Mouse (Mus musculus) layer of hippocampus, postnatal 10 days (tissue): Measurements from ENCODE around the gene Zfp974. TPM values are rescaled to one million over a fixed set of nuclear protein-coding genes. Genes with fewer than 3 reads are reported as not detected.
A peak's percentile ranks its signal among the peaks of the same experiment; 100 is the strongest.
"Not testable (repeated sequence)": the region's sequence is repeated elsewhere in the genome, so short reads cannot be mapped to it uniquely, and the experiment has no call there.

Experiments
- DNase-seq, 2 experiments: peaks; one replicate each; pipeline ENCODE4 v3.0.0; 2021; ENCODE audit warnings: low spot score in 2 of 2
- long read RNA-seq: library from polyadenylated mRNA; stranded (forward); transcript quantifications from one replicate; pipeline ENCODE4 v2.0.0, GENCODE M21; 2023
- total RNA-seq, 2 experiments: library from RNA; stranded (reverse); gene quantifications; 2 replicates each; pipeline ENCODE4 v1.2.3; 2021

Zfp974 gene
- total RNA-seq: 10 to 100 TPM; 12.3 to 18.2 TPM
- long read RNA-seq, partial matches to known transcripts: 0 of 4 reads
- long read RNA-seq, other reads (novel, unspliced or antisense): 3 of 4 reads

DNA sequence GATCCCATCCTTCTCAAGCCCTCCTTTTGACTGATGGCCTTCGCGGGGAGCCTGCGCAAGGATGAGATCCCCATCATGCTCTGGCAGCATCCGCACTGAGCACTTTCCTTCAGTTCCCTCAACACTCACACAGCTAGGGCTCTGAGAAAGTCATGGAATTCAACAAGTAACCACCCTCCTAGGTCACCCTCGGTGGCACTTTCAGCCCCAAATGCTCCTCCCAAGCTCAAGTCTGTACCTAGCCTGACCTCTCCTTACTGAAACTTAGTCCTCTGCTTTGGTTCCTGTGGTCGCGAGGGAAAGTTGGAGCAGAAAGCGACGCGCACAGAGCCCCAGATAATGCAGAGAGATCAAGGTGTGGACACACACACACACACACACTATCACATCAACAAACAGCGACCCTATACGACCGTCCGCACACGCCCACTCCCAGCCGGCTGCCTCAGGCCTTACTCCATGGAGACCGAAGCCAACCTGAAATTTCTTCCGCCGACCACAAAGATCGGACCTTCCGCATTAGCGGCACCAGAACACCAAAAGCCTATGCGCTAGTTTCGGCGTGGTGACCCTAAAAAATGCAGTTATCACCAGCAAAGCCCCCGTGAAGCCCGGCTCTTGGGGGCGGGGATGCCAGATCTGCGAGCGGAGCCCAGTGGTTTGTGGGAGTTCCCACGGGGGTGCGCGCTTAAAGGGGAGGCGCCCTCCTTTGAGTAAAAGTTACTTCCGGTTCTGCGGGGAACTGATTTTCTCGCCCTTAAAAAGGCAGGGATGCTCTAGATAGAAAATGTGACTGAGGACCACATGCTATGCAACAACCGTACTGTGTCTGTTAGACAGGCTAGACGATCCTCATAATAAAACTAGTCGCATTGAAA, at the start of gene Zfp974:
TSS of gene Zfp974 (minus strand) at position 643 of the 878 bp plus-strand sequence.
- DNase-seq: peak; percentile 55 to 72

DNA sequence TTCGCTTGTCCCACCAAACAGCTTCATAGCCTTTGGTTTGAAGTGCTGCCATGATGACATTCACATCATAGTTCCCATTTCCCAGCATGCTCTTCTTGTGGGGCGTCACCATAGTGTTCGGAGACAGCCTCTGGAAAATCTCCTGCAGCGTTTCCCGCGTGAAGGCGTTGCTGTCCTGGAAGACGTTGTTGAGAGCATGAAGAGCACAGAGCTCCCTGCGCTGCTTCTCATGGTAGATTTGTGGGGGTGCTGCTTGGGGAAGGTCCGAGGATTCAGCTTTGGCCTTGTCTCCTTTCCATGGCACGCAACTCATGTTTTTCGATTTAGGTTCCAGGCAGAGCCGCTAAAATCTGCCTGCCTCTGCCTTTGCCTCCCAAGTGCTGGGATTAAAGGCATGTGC, 20.2 kb upstream of the Zfp974 start:
- not testable (repeated sequence) for DNase-seq

DNA sequence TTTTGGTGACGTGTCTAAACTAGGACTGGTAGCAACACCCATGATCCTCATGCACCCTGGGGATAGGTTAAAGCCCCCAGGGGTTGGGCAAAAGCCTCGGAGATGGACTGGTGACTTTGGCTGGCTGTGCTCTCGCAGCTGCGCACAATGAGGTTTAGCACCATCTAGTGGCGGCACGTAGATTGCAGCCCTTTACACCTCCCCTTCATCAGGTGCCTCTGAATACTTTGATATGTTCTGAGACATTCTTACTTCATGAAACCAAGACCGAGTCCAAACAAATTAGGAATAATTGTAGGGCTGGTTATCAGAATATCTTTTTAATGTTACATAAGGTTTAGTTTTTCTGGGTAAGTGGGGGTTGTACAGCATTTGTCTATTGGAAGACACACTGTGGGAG, 12.6 kb upstream of the Zfp974 start:
- DNase-seq: peak; percentile 12 to 18

DNA sequence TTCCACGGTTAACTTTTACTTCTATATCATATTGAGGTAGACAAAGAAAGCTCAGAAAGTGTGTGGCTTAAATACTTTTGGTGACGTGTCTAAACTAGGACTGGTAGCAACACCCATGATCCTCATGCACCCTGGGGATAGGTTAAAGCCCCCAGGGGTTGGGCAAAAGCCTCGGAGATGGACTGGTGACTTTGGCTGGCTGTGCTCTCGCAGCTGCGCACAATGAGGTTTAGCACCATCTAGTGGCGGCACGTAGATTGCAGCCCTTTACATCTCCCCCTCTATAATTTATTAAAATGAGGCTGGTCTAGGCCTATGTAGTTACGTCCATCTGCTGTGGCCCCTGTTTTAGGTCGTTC, 4.5 kb upstream of the Zfp974 start:
- DNase-seq: not testable (repeated sequence)

DNA sequence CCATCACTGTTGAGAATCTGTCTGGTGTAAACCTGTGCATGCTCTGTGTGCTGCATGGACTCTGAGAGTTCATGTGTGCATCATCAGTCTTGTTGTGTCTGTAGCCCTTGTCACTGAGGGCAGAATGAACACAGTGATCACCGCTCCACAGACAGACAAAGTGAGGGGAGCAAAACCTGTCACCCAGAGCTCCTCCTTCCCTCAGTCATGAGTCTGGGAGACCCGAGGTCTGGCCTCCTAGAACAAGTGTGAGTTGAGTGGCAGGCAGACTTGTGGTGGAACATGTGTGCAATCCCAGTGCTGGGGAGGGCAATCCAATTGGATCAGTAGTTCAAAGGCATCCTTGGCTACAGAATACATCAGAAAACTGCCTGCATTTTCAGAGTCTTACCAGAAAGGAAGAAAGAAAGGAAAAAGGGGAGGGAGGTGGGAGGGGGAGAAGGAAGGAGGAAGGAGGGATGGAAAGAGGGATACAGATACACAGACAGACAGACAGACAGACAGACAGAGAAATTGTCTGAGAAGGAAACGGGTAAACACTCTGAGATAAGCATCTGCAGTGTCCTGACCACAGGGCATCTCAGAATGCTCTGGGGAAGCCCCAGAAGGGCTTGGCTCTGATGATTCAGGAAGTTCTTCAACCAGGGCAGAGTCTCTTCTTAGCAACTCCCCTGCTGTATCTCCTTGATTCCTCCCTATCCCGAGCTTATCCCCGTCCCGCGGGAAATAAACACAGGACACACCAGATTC, 4.0 kb upstream of the Zfp974 start:
- no peak for DNase-seq

DNA sequence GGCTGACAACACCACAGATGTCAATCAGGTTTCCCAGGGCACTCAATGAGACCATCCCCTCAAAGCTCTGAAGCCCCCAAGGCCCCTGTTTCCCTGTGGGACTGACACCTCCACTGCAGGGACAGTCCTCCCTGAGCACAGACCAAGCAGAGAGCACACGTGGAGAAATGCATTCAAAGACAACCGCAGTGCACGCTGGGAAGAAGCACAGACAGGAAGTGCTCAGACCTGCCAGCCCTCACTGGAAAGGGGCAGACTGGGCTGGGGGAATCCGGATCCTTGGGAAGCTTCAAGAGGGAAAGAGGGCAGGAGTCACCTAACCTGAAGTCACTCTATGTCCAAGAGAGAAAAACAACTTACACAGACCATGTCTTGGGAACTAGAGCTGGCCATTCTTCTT, 2.2 kb downstream of the Zfp974 start:
- not testable (repeated sequence) for DNase-seq

DNA sequence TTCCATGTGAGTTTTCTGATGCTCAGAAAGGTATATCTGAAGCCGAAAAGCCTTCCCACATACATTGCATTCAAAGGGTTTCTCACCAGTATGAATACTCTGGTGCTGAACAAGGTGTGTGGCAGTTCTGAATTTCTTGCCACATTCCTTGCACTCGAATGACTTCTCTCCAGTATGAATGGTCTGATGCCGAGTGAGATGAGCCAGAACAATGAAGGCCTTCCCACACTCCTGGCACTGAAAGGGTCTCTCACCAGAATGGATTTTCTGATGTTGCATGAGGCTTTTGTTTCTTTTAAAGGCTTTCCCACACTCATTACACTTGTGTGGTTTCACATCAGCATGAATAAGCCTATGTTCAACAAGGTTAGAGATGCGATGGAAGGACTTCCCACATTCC, 18.3 kb downstream of the Zfp974 start:
- DNase-seq: not testable (repeated sequence)

DNA sequence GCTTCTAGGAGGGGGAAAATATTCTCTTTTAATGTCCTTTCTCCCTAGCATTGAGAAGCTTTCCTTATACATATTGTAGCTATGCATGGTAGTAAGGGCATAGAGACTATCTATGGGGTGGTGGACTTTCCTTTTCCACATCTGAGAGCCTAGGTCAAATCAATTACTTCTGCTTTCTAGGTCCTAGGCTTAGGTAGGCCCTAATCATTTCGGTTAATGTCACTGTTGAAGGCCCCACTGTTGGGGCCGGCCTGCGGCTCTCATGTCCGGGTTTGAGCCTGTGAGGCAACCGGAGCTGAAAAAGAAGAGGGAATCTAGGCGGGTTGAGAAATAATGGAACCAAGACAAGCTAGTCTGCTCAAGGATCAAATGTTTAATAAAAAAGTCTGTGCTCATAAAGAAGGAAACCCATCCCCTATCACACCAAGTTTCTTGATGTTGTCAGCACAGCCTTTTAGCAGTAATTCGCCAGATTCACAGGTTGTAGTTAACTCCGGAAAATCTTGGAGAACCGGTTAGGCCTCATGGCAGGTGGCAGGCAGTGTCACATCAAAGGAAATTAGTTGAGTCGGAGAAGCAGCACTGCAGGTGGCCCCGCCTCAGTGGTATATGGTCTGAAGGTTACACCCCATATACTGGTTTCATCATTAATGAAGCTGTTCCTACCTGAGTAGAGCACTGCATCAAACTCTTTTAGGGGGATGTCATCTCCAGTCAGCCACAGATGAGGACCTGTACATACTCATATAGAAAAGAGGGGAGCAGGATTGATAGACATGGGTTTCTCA, 24.0 kb downstream of the Zfp974 start:
- DNase-seq: no peak

DNA sequence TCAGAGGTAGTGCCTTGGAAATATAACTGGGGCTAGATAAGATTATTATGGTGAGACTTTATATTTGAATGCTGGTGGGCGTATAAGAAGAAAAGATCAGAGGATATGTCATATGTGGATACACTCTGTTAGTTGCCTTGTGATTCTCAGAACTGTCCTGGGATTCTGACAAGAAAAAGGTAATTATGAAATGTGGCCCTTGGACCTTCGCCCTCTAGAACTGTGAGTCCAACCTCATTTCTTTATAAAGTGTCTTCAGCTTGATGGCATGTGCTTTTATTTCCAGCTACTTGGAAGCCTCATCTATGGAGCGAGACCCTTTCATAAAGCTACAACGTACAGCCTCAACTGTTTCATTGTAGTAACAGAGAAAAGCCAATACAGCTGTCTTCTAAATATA, 28.7 kb downstream of the Zfp974 start:
- DNase-seq: no peak

DNA sequence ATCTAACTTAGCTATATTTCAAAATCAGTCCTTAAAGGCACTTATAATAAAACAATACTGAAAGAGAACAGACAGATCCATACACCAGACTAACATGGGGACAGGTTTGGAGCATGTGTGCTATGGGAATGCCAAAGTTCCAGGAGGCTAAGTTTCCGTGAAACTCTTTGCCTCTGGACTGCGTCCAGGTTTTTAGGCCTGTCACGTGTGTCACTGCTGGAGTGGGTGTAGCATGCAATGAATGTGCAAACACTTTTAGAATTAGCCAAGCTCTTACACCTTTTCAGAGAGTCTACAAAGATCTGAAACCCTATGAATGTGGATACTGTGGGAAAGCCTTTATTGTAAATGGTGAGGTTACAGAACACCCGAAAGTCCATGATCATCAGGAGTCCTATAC, 47.5 kb downstream of the Zfp974 start:
- no peak for DNase-seq

DNA sequence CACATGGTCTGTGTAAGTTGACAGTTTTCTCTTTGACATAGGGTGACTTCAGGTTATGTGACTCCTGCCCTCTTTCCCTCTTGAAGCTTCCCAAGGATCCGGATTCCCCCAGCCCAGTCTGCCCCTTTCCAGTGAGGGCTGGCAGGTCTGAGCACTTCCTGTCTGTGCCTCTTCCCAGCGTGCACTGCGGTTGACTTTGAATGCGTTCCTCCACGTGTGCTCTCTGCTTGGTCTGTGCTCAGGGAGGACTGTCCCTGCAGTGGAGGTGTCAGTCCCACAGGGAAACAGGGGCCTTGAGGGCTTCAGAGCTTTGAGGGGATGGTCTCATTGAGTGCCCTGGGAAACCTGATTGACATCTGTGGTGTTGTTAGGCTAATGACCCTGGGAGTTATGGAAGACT, 66.7 kb downstream of the Zfp974 start:
- DNase-seq: not testable (repeated sequence)

DNA sequence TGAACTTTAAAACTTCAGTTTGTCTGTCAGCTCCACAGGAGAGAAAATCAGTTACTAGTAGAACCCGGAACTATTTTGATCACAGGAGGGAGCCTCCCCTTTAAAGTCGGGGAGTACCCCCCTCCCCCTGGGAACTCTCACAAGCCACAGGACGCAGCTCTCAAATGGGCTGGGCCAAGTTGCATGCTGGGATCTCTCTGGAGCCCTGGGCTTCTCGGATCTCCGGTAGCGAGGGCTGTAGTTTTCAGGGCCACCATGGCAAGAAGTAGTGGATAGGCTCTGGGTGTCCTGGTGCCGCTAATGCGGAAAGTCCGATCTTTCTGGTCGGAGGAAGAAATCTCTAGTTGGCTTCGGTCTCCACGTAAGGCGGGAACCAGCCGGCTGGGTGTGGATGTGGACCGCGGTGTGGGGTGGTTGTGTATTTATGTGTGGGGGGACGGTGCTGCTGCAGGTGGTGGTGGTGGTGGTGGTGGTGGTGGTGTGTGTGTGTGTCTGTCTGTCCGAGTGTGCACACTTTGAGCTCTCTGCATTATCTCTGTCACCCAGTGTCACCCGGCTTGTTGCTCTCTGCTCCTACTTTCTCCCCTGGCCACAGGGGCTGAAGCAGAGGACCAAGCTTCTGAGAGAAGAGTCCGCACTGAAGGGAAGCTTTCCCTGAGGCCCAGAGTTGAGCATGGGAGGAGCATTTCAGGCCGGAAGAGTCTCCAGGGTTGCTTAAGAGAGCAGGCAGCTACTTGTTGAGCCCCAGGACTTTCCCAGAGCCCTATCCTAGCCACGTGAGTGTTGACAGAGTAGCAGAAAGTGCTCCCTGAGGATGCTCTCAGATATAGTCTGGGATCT, 68.6 kb downstream of the Zfp974 start:
- peak; percentile 56 to 67 for DNase-seq

DNA sequence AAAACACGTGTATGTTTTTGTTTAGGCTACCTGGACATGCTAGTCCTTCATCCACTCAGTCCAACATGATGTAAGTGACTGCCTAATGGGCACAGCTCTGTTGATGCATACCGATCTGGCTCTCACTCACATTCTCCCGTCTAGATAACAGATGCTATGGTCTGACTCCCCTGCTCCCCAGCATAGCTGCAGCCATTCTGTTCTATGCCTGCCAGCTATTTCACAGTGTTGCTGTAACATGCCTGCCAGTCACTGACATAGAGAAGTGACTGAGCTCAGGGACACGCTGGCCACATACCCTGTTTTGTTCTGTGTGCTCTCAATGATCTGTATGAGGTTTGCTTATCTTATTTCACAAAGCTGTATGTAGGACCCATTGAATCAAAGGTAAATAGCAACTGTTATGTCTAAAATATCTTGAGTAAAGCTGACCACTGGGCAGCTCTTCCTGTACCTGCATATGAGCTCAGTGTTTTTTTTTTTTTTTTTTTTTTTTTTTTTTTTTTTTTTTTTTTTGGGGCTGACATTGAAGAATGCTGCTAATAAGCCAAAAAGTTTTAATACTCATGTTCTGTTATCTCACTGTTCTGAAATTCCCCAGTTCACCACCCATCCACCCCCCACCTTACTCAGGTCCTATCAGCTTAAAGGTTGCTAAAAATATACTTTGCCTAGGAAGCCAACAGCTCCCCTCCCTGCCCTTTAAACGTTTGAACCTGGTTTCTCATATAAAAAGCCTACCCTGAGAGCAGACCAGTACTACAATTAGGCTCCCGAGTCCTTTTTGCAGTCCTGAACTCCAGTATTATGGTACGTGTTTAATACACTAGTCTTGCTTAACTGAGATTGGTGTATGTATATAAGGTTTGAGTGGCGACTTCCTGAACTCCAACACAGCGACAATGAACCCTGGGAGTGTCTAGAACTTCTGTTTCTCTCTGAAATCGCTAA, 69.7 kb downstream of the Zfp974 start:
- DNase-seq: no peak

Other genes with a start within 250 kb of the Zfp974 start
- gene Zfp607b, start 240.1 kb downstream of the Zfp974 start, total RNA-seq: 1 to 10 TPM; 9.2 to 9.7 TPM
- gene Zfp60, start 198.1 kb downstream of the Zfp974 start, total RNA-seq: 10 to 100 TPM; 36.6 to 37.3 TPM
- 1 to 10 TPM; 6.2 to 7.6 TPM for gene Zfp626, start 122.3 kb downstream of the Zfp974 start, total RNA-seq
- gene Zfp59, start 90.9 kb downstream of the Zfp974 start, total RNA-seq: 1 to 10 TPM; 4.4 to 4.5 TPM
- 1 to 10 TPM; 2.4 to 4.0 TPM for gene Zfp607a, start 71.9 kb downstream of the Zfp974 start, total RNA-seq
- gene Zfp780b, start 49.7 kb upstream of the Zfp974 start, total RNA-seq: 10 to 100 TPM; 23.3 to 23.5 TPM
- 1 to 10 TPM; 5.6 to 5.9 TPM for gene Zfp850, start 84.7 kb upstream of the Zfp974 start, total RNA-seq
- 100 to 1,000 TPM; 130 to 137 TPM for gene Psmc4, start 120.6 kb upstream of the Zfp974 start, total RNA-seq
- gene Fcgbp, start 141.8 kb upstream of the Zfp974 start, total RNA-seq: 1 to 10 TPM in 1 of 2 experiments, under 1 TPM in 1; 0.89 to 1.7 TPM
- gene 9530053A07Rik, start 200.0 kb upstream of the Zfp974 start, total RNA-seq: under 1 TPM; 0.04 to 0.09 TPM
- 10 to 100 TPM; 69.3 to 77.2 TPM for gene Fbl, start 240.2 kb upstream of the Zfp974 start, total RNA-seq